Mouse (Mus musculus) c-Kit-negative CD71-positive TER-119-positive erythroid progenitor cells, embryonic 14.5 days (primary cell): Measurements from ENCODE around the gene Cadps.

Experiments
- DNase-seq: peaks from one replicate; pipeline ENCODE4 v3.0.0-alpha.2; 2013; ENCODE audit warnings: low read depth, low spot score

The Cadps gene

DNA sequence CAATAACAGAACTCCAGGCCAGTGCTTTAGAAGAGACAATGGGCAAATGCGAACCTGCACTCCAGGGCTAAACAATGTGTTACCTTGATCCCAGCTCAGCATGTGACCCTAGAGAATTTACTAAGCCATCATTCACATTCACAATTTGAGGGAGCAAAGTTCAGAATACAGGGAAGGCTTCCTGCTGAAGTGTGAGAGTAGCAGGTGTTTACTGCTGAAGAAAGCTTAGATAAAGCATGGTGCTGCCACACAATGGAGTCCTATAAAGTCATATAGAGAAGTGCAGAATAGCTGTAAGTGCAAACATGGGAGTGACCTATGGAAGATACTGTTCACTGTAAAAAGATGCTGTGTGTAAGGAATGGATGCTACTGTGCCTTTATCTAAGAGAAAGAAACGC lies 91.9 kb downstream of the Cadps start:
- DNase-seq = no peak

DNA sequence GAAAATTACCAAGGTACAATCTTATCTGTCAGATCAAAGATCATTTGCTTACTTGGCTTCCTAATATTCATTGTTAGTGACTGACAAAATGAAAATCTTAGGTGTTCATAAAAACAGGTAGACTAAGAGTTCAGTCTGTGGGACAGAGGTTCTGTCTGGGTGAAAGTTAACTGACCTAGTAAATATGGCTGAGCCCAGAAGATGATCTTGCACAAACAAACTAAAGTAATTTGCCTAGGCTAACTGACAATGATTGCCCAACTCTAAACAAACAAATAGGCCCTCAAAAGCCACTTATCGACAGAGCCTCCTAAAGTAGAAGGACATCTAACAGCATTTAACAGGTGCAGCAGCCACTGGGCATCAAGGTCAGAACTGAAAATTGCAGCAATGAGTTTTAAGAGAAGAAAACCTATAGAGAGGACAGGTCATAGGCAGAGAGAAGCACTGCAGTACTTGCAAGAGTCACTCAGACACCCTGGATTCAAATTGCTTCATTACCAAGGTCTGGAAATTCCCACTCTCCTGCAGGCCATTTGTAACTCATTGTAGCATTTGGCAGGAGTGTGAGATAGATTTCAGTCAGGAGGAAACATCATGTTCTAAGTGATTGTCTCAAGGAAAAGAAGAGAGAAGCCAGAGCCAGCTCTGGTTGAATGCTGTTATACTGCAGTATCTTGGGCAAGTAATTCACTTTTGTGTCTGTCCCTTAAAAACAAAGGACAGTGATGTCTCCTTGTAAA lies 100.3 kb downstream of the Cadps start:
- DNase-seq = no peak

DNA sequence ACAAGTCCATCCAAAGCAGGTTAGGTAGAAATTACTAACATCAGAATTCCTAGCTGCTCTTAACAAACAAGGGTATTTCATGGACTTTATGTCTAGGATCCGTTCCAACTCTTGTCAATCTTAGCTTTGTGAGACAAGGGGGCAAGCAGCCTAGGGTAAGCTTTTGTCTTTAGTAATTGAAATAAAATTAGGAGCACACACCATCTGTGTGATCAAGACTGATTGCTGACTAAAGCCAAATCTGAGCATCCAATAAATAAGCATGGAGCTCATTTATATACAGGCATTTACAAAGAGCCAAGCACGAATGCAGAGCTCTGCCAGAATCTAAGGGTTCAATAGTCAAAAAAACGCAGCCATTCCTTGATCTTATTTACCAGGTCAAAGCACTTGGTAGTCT lies 104.1 kb downstream of the Cadps start:
- DNase-seq = no peak

DNA sequence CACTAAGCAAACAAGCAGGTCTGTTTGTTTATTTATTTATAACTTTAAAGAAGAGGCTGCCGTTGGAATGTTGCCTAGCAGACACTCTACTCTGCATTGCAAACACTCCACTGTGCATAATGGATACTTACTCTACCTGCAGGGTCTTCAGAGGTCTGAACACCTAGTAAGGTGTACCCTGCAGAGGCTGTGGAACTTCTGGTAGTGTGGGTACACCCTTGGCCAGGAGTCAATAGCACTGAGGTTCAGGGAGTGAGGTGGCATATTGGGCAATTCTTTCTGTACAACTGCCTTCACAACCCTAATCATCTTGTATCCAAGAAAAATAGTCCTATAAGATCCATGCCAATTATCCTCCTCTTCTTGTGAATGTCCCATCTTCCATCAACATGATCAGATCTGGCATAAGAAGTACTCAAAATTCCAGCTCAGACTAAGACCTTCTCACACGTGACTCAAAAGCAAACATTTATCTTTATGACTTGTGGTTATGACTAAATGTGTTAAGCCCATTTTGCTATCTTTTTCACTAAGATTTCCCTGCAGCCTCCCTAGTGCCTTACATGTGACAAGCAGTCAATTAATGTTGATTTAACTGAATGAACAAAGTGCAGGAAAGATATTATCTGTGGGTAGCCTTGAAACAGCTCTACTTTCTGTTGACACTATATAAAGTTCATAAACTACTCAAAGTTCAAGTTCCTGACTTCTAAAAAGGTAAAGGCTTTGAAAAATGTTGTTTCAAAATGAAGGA lies 106.8 kb downstream of the Cadps start:
- no peak for DNase-seq

DNA sequence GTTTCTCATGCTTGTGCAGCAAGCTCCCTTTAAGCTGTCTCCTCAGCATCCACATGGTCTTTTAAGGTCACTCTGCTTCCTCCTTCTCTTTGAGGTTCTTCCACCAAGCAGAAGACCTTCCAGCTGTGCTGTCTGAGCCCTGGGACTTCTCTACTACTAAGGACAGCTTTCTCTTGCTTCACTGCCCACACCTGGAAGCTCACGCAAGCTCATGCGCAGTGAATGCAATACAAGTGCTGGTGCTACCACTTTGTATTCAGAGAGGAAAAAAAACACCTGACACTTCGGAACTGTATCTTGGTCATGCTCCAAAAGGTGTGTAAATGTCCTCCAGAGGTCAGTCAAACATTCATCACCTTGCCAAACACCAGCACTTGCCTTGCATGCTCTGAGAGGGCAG lies 115.5 kb downstream of the Cadps start:
- DNase-seq = no peak

DNA sequence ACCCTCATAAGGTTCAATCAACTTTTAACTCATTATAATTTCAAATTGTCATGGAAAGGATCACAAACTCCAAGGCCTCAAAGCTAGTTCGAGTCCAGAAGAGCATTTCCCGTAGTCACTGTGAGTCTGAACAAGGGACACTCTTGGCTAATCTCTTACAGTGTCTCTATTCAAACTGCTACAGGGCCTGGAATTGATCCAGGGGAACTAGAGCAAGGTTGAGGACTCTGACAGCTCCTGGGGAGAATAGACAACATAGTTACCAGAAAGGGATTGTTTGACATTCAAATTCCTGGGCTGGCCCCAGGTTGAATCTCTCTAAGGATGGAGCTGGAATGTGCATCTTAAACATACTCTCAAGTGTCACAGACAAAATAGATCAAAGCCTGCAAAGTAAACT lies 118.4 kb downstream of the Cadps start:
- DNase-seq = no peak

DNA sequence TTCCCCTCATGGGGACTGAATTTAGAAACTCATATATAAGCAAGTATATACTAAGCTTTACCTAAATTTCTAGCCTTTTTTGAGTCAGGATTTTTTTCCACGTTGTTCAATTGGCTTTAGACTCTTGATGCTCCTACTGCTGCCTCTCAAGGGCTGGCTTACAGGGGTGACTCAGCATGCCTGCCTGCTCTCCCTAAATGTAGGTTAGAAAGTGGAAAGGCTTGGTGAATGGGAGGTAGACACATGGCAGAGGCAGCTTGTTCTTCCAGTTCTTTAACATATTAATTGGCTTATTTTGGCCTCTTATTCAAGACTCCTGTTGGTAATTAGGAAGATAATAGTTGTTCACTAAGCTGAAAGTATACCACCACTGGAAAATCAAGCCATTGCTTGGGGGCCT lies 132.7 kb downstream of the Cadps start:
- no peak for DNase-seq

DNA sequence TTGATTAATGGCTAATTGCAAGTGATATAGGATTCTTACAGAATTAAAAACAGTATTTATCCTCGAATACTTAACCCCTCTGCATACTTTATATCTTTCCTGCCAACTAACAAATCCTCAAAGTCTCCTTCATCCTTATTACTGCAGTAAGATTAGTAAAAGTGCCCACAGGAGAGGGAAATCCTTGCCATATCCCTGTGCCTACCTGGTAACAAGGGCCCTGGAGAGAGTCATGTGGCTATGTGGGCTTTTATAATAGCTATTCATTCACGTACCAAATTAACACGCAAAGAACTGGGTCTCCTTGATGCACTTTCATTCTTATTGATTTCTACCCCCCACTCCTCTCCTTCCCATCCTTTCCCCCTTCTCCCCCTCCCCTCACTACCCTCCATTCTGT lies 137.9 kb downstream of the Cadps start:
- DNase-seq = no peak

DNA sequence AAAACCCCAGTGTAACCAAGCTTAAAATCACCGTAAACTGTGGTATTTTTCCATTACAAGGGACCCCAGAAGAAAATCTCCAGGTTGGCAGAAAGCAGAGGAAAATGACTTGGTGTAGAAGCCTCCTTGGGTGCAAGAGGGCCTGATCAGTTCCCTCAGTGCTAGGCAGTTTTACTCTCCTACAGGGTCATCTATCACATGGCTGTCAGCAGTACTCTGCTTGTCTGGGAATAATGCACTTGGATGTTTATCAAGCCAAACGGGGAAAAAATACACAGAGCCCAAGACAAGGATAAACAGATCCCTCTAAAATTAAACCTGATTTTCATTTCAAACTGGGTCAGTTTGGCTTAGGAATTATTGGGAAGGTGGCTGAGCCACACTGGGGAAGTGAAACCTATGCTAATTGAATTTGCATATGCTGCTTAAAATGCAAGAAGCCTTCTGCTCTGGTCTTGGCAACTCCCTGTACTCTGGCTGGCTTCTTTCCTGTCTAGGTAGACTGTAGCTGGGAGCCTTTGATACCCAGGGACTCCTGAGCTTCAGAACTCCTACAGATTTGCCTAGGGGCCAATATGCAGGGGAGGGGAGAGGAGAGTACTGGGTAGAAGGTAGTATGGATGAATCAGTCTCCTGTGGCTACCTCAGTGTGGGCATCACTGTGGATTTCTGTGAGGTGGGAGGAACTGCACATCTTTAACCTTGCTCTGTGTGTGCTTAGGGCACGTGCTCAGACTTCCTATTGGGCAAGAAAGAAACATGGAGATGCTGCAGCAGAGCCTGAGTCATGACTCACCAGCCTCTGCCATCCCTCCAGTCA lies 141.8 kb downstream of the Cadps start:
- DNase-seq = no peak

DNA sequence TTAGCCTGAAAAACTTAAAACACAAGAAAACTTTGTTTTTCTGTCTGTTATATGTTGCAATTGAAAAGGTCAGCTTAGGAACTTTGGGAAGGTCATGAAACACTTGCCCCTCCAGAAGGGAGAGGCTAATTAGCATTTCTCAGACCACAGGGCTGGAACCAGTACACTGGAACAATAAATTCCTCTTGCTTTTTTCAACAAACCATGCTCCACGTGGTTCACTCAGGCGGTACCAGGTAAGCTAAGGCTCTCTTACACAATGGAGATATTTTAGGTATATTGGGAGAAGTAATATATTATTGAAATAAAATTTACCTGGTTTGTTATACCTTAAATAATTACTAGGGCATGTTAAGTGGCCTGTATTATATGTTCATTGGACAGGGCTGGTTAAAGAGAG lies 161.4 kb downstream of the Cadps start:
- DNase-seq = no peak

DNA sequence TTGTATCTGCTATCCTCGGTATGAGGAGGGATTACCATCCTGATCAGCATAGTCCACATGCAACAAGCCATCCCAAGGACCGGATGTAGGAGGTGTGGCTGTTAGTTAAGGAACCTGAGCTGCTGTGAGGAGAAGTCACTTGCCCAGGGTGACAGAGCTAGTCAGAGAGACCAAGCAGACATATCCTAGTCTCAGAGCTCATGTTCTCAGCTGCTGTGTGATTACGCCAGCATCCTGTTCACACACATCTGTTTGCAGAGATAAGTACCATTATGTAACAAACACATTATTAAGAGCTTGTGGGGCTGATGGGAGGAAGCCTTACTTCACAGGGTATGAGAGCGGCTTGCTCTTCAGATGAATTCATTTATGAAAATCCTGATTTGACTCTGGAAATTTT lies 165.5 kb downstream of the Cadps start:
- no peak for DNase-seq

DNA sequence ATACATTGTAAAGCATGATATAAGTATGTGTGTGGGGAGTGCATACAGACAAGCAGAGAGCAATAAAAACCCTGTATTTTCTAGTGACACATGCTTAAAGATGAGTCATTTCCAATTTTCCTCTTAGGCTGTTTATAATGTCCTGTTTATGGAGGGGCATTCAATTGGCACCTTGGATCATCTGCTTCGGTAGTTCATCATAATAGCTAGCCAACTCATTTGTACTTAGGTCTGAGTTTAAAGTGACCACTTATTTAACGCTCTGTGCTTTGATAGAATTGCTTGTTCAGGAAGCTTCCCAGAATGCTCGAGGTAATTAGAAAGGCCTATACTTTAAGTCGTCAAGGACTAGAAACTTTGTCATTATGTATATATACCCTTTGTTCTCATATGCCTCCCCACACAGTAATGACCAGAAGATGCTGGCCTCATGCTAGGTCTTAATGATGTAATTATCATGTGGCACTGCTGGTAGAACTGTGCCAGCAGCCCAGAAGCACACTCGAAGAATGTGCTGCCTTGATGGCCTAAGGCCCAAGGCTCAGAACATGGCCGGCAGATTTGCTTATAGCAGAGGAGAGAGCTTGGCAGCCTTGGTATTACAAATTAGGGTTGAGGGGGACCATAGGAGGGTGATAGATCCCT lies 179.9 kb downstream of the Cadps start:
- DNase-seq = no peak

DNA sequence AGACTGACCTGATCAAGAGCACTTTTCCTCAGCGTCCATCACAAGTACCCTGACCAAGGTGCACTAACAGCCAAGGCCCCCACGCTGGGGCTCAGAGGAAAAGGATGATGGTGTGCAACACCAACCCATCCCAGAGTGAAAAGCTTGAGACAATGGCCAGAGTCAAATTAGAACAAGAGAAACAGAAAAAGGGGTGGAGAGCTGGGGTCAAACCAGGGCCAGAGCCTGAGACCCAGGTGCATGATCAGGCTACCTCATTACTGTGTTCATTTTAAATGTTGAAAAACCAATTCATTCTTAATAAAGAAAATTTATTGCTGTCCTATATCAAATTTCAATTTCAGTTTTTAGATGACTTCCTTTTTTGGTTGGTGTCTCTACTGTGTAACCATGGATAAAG lies 184.1 kb downstream of the Cadps start:
- DNase-seq = no peak

DNA sequence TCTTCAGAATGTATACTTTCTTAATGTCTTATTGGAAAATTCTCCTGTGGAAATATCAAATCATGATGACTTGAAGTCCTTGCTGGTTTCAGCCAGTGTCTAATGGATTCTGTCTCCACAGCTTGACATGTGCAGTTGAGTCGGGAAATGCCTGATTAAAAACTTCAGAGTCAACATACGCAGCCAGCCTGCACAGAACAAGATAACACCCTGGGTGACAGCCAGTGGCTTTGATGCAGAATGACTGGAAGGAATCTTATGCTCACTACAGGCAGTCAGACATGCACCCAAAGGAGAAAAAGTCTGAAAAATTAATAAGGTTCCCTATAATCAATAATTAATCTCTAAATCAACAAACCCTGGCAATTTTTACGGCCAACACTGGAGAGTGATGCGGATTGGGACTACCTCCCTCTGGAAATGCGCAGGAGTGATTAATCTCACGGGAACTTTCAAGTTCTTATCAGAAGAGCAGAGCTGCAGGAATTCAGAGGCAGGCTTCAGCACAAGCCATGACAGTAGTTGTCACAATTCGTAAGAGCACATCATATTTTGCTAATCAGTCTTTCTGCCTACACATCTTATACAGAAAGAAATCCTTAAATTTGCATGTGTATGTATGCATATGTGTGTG lies 185.6 kb downstream of the Cadps start:
- DNase-seq = no peak

DNA sequence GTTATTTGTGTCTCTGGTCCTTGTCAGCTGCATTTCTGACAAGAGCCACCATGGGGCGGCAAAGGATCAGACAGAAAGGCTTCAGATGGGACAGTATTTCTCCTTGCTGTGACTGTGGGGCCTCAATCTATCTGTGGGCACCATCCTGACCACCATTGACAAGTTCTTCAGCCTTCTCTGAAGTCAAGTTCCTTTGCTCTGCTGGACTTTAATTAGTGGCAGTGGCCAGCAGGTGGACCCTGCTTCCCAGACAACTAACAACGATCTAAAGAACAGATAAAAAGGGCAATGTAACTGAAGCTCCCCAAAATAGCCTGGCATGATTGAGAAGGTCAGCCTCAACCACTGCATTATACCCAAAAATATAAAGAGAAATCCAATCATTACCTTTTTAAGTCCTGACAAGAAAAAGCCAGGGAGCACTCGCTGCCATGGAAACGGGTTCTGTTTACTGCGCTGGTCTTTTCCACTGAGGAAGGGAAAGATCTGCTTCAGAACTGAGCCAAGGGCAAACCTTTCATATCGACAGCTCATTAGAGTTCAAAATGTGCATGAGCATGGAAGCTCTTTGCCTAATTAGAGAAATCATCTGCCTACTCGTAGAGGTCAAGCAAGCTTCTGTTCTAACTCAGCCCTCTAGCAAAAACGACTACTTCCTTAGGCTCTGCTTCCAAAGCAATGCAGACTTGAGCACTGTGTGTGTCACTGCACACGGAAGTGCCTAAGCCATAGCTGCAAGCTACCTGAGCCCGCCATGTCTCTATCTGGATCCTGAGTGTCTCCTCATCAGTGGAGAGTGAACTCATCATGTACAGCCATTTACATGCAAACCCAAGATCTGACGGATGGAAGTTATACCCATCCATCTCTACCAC lies 198.4 kb downstream of the Cadps start:
- no peak for DNase-seq

DNA sequence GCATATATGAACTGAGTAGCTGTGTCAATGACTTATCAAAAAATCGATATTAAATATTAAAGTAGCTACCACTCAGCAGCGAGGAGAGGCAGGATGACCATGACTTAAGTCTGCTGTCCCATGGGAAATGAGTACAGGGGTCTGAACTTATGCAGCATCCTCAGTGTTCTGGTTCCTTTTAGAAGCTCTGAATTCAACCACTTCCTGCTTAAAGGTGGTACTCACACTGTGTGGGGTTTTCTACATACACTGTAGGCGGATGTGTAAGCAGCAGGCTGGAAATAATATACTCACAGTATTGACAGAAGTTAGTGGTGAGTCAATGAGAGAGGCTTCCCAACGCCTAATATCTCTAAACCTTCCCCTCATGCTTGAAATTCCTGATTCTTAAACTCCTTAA lies 215.9 kb downstream of the Cadps start:
- DNase-seq = no peak

DNA sequence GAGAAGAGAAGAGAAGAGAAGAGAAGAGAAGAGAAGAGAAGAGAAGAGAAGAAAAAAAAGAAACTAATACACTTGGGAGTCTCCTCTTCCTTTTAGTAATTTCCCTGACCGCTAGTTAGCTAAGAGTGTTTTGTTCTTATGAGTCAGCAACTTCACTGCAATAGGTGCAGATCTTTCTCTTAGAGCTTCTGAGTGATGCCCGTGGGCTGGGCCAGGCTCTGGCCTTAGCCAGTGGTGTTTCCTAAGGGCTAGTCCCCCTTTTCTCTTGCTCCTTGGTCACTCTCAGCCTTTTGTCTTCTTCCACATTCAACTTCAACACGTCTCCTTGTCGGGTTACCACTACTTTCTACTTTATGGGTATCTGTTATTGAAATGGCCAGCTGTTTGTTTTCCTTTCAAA lies 216.7 kb downstream of the Cadps start:
- DNase-seq = no peak

DNA sequence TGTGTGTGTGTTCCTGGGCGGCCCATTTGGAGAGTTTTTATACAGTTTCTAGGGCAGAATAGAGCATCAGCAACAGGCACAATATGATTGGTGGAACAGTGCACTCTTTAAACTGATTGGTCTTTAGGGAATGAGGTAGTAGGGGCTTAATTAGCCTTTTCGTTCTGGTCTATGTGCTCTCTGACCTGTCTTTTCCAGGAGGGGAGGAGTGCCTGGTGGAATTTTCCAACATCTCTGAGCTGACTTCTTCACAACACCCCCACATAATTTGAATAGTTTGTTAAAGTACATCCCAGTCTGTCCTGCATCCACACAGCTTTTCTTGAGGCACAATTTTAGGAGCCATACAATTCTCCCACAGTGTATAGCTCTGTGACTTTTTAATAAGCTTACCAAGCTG lies 220.8 kb downstream of the Cadps start:
- DNase-seq = no peak

DNA sequence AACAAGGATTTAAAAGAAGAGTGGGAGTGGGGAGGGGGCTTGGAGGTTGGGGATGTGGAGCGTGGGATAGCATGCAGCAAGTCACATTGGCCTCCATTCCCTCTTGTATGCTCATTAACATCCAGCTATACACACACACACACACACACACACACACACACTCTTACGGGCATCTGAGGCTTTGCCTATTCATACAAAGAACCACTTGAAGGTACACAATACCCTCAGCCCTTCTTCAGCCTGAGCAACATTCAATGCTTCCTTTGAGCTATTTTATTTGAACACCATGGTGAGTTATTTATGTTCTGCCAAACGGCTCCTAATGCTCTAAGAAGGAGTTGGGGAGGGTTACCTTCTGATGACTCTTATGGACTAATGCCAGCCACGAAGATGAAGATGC lies 227.6 kb downstream of the Cadps start:
- DNase-seq = no peak

DNA sequence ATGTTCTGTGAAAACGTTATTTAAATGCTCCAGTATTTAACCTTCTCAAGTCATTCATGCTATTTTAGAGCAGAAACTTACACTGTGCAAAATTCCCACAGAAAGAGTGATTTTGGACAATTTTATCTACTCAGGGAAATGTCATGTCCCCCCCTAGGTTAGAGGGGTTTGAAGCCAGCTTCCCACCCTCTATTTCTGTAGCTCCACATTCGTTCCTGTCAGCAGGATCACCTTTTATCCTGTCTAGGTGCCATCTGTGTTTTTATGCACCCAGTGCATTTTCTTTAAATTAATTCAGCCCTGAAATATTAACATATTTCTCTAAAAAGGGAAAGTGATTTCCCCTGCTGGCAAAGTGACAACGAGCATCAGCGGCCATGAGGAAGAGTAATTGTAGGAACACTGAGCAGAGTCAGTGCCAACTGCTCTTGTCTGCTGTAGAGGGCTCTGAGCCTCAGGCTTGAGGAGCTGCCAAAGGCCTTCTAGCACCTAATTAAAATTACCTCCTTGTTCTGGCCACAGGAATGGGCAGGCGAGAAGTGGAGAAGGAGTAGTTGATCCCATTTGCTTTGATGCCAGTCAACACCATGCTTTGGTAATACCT lies 230.3 kb downstream of the Cadps start:
- DNase-seq = no peak
